Mouse (Mus musculus) adrenal gland, postnatal 10 days (tissue): ENCODE measurements around the gene Dhx34. TPM values are rescaled to one million over a fixed set of nuclear protein-coding genes. Genes with fewer than 3 reads are reported as not detected.

Experiments used
- DNase-seq: peaks from one replicate; pipeline ENCODE4 v3.0.0; 2021; ENCODE audit warnings: mixed read lengths
- total RNA-seq, 2 experiments: library from RNA; stranded (reverse); gene quantifications; 2 replicates each; pipeline ENCODE4 v1.2.3; 2021

Gene Dhx34
- total RNA-seq, 2 experiments from 2014 or later = 10.4 to 14.9 TPM

DNA sequence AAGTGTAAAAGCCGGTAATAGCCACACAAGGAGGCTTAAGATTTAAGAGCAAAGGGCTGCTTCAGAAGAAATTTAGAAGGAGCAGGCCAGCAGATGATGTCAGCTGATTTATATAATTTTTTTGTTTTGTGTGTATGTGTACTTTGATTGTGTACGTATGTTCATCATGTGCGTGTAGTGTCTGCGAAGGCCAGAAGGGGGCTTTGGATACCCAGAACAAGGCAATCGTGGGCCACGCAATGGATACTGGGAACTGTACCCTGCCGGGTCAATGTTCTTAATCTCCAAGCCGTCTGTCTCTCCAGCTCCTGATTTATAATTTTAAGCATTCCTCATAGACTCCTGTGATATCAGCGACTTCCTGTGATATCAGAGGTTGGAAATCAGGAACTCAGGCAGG, 60.5 kb downstream of the Dhx34 start:
- no peak for DNase-seq

DNA sequence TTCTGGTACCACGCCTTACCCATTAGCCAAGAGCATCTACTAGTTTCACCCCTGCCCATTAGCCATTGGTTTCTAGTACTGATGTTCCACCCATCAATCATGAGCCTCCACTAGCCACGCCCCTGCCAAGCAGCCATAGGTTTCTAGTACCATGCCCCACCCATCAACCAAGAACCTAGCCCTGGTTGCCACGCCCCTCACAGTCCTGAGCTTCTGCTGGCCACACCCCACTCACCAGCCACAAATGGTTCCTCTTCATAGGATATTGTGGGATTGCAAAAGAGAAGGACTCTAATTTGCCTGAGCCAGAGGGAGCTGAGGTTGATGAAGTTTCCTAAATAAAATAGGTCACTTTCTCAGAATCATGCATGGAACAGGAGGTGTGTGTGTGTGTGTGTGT, 61.1 kb downstream of the Dhx34 start:
- DNase-seq = no peak

DNA sequence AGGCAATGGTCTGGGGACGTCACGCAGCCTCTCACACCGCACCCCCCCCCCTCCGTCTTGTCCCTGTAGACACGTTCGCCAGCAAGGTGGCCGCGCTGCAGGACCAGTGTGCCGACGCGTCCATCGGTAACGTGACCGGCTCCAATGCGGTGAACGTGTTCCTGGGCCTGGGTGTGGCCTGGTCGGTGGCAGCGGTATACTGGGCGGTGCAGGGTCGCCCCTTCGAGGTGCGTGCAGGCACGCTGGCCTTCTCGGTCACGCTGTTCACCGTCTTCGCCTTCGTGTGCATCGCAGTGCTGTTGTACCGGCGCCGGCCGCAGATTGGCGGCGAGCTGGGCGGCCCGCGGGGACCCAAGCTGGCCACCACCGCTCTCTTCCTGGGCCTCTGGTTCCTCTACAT, 63.1 kb downstream of the Dhx34 start:
- DNase-seq = no peak

DNA sequence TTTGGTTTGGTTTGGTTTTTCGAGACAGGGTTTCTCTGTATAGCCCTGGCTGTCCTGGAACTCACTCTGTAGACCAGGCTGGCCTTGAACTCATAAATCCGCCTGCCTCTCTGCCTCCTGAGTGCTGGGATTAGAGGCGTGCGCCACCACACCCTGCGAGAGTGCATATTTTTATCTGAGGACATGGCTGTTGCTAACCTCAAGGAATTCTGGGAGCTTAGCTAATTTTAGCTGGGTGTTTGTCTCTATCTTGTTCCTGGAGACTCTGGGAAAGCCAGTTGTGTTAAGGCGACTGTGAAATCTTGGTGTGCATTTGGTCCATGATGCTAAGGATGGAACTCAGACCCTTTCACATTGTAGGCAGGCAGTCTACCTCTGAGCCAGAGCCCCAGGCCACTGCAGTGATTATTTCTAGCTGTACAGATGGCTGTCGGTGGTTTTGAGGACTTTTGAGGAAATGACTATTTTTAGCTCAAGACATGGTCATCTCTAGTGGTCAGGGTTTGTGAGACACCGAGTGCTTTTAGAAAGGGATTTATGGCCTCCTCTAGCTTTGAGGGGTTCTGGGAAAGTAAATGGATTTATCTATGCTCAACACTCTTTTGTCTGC, 65.6 kb downstream of the Dhx34 start:
- DNase-seq = no peak

DNA sequence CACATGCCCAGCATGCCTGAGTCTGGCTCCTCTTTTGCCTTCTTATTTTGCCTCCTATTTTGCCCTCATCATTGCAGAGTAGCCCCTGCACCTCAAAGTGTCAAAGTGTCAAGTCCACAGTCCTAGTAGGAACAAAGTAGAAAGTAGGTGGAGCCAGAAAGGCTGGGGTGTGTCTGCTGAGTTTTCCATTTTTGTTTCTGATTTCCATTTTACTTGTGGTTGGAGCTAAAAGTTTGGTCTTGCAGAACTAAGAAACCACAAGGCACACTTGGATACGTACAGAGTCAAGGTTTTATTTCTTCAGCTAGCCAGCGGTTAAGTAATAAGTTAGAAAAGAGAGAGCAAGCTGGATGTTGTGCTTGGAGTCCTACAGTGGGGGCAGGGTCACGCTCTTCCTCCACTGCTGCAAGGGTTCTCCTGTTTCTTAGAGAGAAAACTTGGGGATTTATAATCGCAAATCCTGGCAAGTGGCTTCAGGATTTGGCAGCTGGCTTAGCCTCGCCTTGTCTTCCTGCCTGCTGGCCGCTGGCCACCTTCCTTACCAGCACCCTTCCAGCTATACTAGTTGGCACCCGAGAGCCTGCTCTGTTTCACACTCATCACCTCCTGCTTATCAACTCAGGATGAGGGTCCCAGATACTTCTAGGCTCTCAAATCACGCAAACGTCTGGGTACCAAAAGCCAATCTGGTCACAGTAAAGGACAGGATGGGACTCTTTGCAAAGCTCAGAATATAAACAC, 66.5 kb downstream of the Dhx34 start:
- DNase-seq = peak; percentile 60

DNA sequence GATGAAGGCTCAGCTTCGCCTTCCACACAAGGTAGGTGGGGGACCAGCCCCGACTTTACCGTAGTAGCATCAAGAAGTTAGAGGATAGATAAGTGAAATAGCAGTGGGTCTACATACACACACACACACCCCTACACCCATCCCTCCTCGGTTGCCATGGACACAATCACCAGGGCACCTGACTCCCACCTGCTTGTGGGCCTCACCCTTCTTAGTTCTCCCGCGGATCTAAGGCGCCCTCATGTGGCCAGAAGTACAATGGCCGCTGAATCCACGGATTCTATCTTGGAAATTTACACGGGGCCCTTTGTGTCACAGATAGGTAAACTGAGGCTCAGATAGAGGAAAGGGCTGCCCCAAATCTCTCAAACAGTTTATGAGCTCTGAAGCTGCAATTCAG, 68.3 kb downstream of the Dhx34 start:
- peak; percentile 69 for DNase-seq

DNA sequence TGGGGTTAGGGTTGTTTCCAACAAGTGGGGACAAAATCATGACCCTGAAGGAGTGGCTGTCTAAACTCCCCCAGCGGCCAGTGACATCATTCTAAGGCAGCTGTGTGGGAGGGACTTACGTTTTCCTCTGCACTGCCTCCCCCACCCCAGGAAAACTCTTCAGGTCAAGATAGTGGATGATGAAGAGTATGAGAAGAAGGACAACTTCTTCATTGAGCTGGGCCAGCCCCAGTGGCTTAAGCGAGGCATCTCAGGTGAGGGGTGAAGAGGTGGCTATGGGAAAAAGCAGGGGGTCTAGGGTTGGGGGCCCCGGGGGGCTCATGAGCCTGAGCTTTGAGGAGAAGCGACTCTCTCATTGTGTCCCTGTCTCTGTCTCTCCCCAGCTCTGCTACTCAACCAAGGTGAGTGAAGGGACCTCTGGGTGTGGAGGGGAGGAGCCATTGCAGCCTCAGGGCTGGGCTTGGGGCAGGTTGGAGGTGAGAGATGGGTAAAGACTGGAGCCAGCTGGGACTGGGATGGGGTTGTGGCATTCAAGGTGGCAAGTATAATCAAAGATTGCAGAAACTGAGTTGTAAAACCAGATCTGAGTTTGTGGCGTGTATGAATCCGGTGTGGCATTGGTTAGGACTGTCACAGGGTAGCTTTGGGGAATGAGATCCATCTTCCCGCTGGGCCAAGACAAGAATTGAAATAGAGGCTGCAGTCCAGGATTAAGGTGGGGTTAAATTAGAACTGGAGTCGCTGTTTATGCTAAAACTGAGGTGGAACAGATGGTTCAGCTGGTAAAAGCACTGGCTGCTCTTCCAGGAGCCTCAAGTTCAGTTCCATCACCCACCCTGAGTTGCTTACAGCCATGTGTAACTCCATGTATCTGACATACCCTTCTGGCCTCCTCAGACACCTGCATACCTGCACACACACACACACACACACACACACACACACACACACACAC, 71.4 kb downstream of the Dhx34 start:
- DNase-seq = no peak

DNA sequence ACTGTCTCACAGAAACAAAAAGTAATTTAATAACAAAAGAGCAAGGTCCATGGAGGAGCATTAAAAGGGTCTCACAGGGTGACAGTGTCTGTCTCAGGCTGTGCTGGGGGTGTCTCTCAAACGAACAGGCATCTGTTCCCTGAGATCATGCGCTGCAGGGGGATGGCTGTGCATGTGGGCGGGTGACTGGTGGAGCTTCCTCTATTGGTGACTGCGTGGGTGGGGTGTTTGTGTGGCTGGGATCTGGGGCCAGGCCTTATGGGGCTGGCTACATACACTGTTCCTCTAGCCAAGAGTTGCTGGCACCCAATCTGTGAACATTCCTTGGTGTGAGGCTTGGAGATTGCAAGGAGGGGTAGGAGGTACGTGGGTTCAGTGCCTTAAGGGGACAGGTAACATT, 72.6 kb downstream of the Dhx34 start:
- no peak for DNase-seq

DNA sequence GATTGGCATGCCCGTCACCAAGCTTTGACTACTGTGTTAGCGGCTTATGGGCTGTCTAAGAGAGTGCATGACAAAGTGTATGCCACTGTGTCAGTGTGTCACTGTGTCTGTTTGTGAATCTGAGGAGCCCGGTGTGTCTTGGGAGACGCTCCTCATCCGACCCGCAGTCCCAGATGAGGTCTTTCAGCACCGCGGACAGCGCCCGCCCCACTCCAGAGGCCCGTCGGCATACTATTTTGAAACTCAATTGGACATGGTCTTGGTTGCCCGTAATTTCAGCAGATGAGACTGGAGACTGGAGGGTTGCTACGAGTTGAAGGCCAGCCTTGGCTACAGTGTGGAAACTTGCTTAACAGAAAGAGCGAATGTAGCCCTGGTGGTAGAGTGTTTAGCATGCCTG, 74.2 kb downstream of the Dhx34 start:
- DNase-seq = peak; percentile 86

Other genes starting within 250 kb of the Dhx34 start
- 10 to 100 TPM in 1 of 2 experiments, 1 to 10 TPM in 1; 8.5 to 11.0 TPM for gene Bicra, start 174.1 kb downstream of the Dhx34 start, total RNA-seq
- gene Zfp541, start 160.2 kb downstream of the Dhx34 start, total RNA-seq = under 1 TPM; 0.09 TPM
- gene Napa, start 123.6 kb downstream of the Dhx34 start, total RNA-seq = 100 to 1,000 TPM; 106 to 109 TPM
- gene Kptn, start 102.1 kb downstream of the Dhx34 start, total RNA-seq = 10 to 100 TPM; 24.9 to 25.4 TPM
- gene Slc8a2, start 92.2 kb downstream of the Dhx34 start, total RNA-seq = 1 to 10 TPM; 3.0 to 3.8 TPM
- gene Meis3, start 46.9 kb downstream of the Dhx34 start, total RNA-seq = 10 to 100 TPM in 1 of 2 experiments, 1 to 10 TPM in 1; 9.6 to 12.2 TPM
- gene C5ar2, start 22.1 kb upstream of the Dhx34 start, total RNA-seq = under 1 TPM; 0.36 to 0.67 TPM
- 1 to 10 TPM; 2.7 to 3.9 TPM for gene C5ar1, start 37.5 kb upstream of the Dhx34 start, total RNA-seq
- gene Inafm1, start 51.6 kb upstream of the Dhx34 start, total RNA-seq = 10 to 100 TPM; 20.4 to 24.2 TPM
- gene Ccdc9, start 64.8 kb upstream of the Dhx34 start, total RNA-seq = 10 to 100 TPM; 54.7 to 67.5 TPM
- gene Bbc3, start 86.4 kb upstream of the Dhx34 start, total RNA-seq = 10 to 100 TPM in 1 of 2 experiments, 1 to 10 TPM in 1; 7.9 to 13.9 TPM
- gene Sae1, start 165.8 kb upstream of the Dhx34 start, total RNA-seq = 10 to 100 TPM; 60.8 to 64.0 TPM
- 10 to 100 TPM; 44.0 to 54.3 TPM for gene Zc3h4, start 178.9 kb upstream of the Dhx34 start, total RNA-seq
- 10 to 100 TPM; 43.9 to 46.8 TPM for gene Tmem160, start 230.7 kb upstream of the Dhx34 start, total RNA-seq